Mouse (Mus musculus) 3134 (cell line): ENCODE measurements around the gene Lmtk2.

Source experiments
- DNase-seq: peaks from one replicate; pipeline ENCODE4 v3.0.0-alpha.2; 2011; ENCODE audit warnings: low spot score; ENCODE audit not compliant: insufficient read length; ENCODE audit errors: extremely low read depth

Lmtk2 gene

GRCm38 (mm10) chr5:144100149-144100935 is at the start of gene Lmtk2:
Gene Lmtk2 (plus strand): TSS chr5:144100436.
- peak; percentile 87 for DNase-seq

GRCm38 (mm10) chr5:144051268-144051667 is 49.0 kb upstream of the Lmtk2 start:
- no peak for DNase-seq

- no peak for DNase-seq
These were observed 46.8 kb upstream of the Lmtk2 start for GRCm38 (mm10) chr5:144053450-144053849.

GRCm38 (mm10) chr5:144054340-144054739 is 45.9 kb upstream of the Lmtk2 start:
- no peak for DNase-seq

- no peak for DNase-seq
These were observed 36.1 kb upstream of the Lmtk2 start for GRCm38 (mm10) chr5:144064093-144064492.

- DNase-seq, result no peak
These were observed 34.2 kb upstream of the Lmtk2 start for GRCm38 (mm10) chr5:144066036-144066435.

GRCm38 (mm10) chr5:144070064-144070463 is 30.2 kb upstream of the Lmtk2 start:
- DNase-seq, result no peak

- no peak for DNase-seq
These were observed 29.0 kb upstream of the Lmtk2 start for GRCm38 (mm10) chr5:144071249-144071648.

- DNase-seq, result no peak
These were observed 22.7 kb upstream of the Lmtk2 start for GRCm38 (mm10) chr5:144077541-144077940.

GRCm38 (mm10) chr5:144080886-144081285 is 19.4 kb upstream of the Lmtk2 start:
- DNase-seq, result no peak

GRCm38 (mm10) chr5:144082006-144082405 is 18.2 kb upstream of the Lmtk2 start:
- DNase-seq, result no peak

- no peak for DNase-seq
These were observed 16.7 kb upstream of the Lmtk2 start for GRCm38 (mm10) chr5:144083521-144083920.

- no peak for DNase-seq
These were observed 16.0 kb upstream of the Lmtk2 start for GRCm38 (mm10) chr5:144084271-144084670.

- DNase-seq, result no peak
These were observed 14.5 kb upstream of the Lmtk2 start for GRCm38 (mm10) chr5:144085696-144086095.

GRCm38 (mm10) chr5:144086494-144086893 is 13.7 kb upstream of the Lmtk2 start:
- DNase-seq, result no peak

- no peak for DNase-seq
These were observed 11.9 kb upstream of the Lmtk2 start for GRCm38 (mm10) chr5:144088354-144088753.

- no peak for DNase-seq
These were observed 4.7 kb upstream of the Lmtk2 start for GRCm38 (mm10) chr5:144095461-144095970.

GRCm38 (mm10) chr5:144097902-144098639 is 2.2 kb upstream of the Lmtk2 start:
- DNase-seq, result no peak

GRCm38 (mm10) chr5:144098640-144098929 is 1.7 kb upstream of the Lmtk2 start:
- DNase-seq, result no peak

- no peak for DNase-seq
These were observed 712 bp downstream of the Lmtk2 start for GRCm38 (mm10) chr5:144100948-144101347.

- no peak for DNase-seq
These were observed 4.8 kb downstream of the Lmtk2 start for GRCm38 (mm10) chr5:144105070-144105469.
